Mouse (Mus musculus): Measurements from ENCODE around the gene Med18. TPM values are rescaled to one million over a fixed set of nuclear protein-coding genes. Genes with fewer than 3 reads are reported as not detected.

The Med18 gene
- polyA plus RNA-seq, 1 experiment, result 6.4 TPM

- Histone ChIP-seq H3K4me3 (ENCODE audit: insufficient read depth, low read length) (no peak overlapping the region), H3K27ac (ENCODE audit: insufficient read depth, low read depth, low read length) (no peak overlapping the region), H3K4me1 (ENCODE audit: control insufficient read depth, insufficient read depth, low read length) (peaks cover 10% of the 10 kb centered on the region)
- TF ChIP-seq CTCF (IDR thresholded peaks at IDR 0.05; ENCODE audit: low read depth, low read length) (no peak), POLR2A (IDR thresholded peaks at IDR 0.05; ENCODE audit: borderline replicate concordance, low read depth, low read length) (no peak)
Observed at GRCm38 (mm10) chr4:132409587-132410229, 54.0 kb downstream of the Med18 start.

Other genes with a start within 250 kb of the Med18 start
- gene Gmeb1, start 202.3 kb downstream of the Med18 start, polyA plus RNA-seq (2012; ENCODE audit: insufficient read depth, insufficient read length, missing spikeins), result 16.7 and 16.8 TPM in 2 replicates
- 33.6 and 38.5 TPM in 2 replicates for gene Taf12, start 189.5 kb downstream of the Med18 start, polyA plus RNA-seq (2012; ENCODE audit: insufficient read depth, insufficient read length, missing spikeins)
- gene Rab42, start 160.5 kb downstream of the Med18 start, polyA plus RNA-seq (2012; ENCODE audit: insufficient read depth, insufficient read length, missing spikeins), result 1.5 TPM in 1 of 2 replicates, not detected in the other
- 21.2 and 26.1 TPM in 2 replicates for gene Trnau1ap, start 134.4 kb downstream of the Med18 start, polyA plus RNA-seq (2012; ENCODE audit: insufficient read depth, insufficient read length, missing spikeins)
- 19.5 and 19.8 TPM in 2 replicates for gene Rcc1, start 110.3 kb downstream of the Med18 start, polyA plus RNA-seq (2012; ENCODE audit: insufficient read depth, insufficient read length, missing spikeins)
- gene Phactr4, start 41.4 kb downstream of the Med18 start, polyA plus RNA-seq (2012; ENCODE audit: insufficient read depth, insufficient read length, missing spikeins), result 18.9 and 21.2 TPM in 2 replicates
- 12.8 and 13.8 TPM in 2 replicates for gene Sesn2, start 46.6 kb upstream of the Med18 start, polyA plus RNA-seq (2012; ENCODE audit: insufficient read depth, insufficient read length, missing spikeins)
- gene Atpif1, start 69.7 kb upstream of the Med18 start, polyA plus RNA-seq (2012; ENCODE audit: insufficient read depth, insufficient read length, missing spikeins), result 539 and 589 TPM in 2 replicates
- 140 and 155 TPM in 2 replicates for gene Dnajc8, start 71.6 kb upstream of the Med18 start, polyA plus RNA-seq (2012; ENCODE audit: insufficient read depth, insufficient read length, missing spikeins)
- 81.4 and 91.0 TPM in 2 replicates for gene Ptafr, start 100.1 kb upstream of the Med18 start, polyA plus RNA-seq (2012; ENCODE audit: insufficient read depth, insufficient read length, missing spikeins)
- 37.9 and 42.5 TPM in 2 replicates for gene Eya3, start 175.1 kb upstream of the Med18 start, polyA plus RNA-seq (2012; ENCODE audit: insufficient read depth, insufficient read length, missing spikeins)